Comparison of ENCODE assay signal across 17 mouse cellular contexts in the genomic region with DNA sequence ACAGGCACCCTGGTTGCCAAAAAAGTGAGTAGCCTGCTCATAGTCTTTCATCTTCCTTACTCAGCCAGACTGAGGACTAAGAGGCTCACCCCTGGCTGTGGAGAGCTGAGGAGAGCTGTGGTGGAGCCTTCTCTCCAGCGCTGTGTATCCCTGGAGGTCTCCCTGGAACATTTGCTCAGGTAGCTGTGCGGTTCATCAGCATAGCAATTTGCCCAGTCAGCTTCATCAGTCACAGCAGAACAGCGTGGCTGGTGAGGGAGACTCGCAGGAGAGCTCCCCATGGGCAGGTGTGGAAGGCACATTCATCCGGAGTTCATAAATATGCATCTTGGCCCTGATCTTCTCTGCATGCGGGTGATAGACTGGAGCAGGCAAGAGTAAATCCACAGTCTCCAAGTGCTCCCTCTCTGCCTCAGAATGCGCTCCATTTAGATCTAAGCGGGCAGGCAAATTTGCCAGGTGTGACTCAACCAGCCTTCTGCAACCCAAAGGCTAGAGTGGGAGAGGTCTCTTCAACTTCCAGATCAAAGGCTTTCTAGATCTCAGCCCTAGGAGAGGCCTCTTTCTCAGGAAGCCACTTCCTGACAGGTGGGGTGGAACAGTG.
DNase-seq lines count a peak whose midpoint lies in the region; ATAC-seq lines count a peak whose summit lies in the region.
"Had no signal": no experiment of that assay in that cellular context is flagged by ENCODE, and none has a peak within 500 bp of the region (broad histone marks: within the 10 kb centered on the region; RNA-seq: fewer than 3 reads in every experiment).

No protein-coding gene starts in this region.

- H3K27ac ChIP-seq in midbrain, embryonic 14.5 days (replicated peaks; ENCODE audit: low read depth, low read length) = peak overlapping the region; percentile 14; the same call in 1 of the 2 replicates
- H3K27ac ChIP-seq in midbrain, embryonic 10.5 days (replicated peaks) = no peak overlapping the region
- no peak overlapping the region; the same call in 1 of the 2 replicates for H3K27ac ChIP-seq in hindbrain, embryonic 16.5 days (ENCODE audit: low read depth, low read length)
- no peak overlapping the region for H3K27ac ChIP-seq in liver, embryonic 11.5 days (ENCODE audit: low read depth, low read length)
- H3K27ac ChIP-seq: forebrain, embryonic 12.5 days; limb, embryonic 12.5 days; liver, embryonic 14.5 days had no signal

- H3K9ac ChIP-seq in midbrain, embryonic 14.5 days (replicated peaks; ENCODE audit: low read length) = no peak overlapping the region
- H3K9ac ChIP-seq in hindbrain, embryonic 16.5 days (ENCODE audit: low read depth, low read length) = no peak overlapping the region
- H3K9ac ChIP-seq in liver, embryonic 11.5 days (ENCODE audit: low read depth, low read length) = no peak overlapping the region
- H3K9ac ChIP-seq: forebrain, embryonic 12.5 days; limb, embryonic 12.5 days; liver, embryonic 14.5 days had no signal

- no peaks in the 10 kb centered on the region for H3K36me3 ChIP-seq in midbrain, embryonic 14.5 days (ENCODE audit: control insufficient read depth, insufficient read depth, low read length)
- H3K36me3 ChIP-seq in midbrain, embryonic 10.5 days = no peaks in the 10 kb centered on the region
- H3K36me3 ChIP-seq in hindbrain, embryonic 16.5 days (ENCODE audit: control insufficient read depth, insufficient read depth, low read length) = no peaks in the 10 kb centered on the region
- no peaks in the 10 kb centered on the region for H3K36me3 ChIP-seq in liver, embryonic 11.5 days (ENCODE audit: control insufficient read depth, insufficient read depth, low read length)
- H3K36me3 ChIP-seq: forebrain, embryonic 12.5 days; limb, embryonic 12.5 days had no signal

- H3K4me2 ChIP-seq in midbrain, embryonic 14.5 days (ENCODE audit: low read length) = no peak overlapping the region
- H3K4me2 ChIP-seq in hindbrain, embryonic 16.5 days (ENCODE audit: low read length) = no peak overlapping the region
- no peak overlapping the region for H3K4me2 ChIP-seq in liver, embryonic 11.5 days
- H3K4me2 ChIP-seq: forebrain, embryonic 12.5 days; heart, embryonic 11.5 days; limb, embryonic 12.5 days had no signal

- 30% methylated on average over 8 of the region's 8 CpGs for WGBS in midbrain, embryonic 14.5 days
- 59% methylated on average over 8 of the region's 8 CpGs for WGBS in midbrain, embryonic 10.5 days
- 30% methylated on average over 8 of the region's 8 CpGs for whole genome bisulfite sequencing in hindbrain, embryonic 16.5 days
- WGBS in liver, embryonic 11.5 days = 34% methylated on average over 8 of the region's 8 CpGs

- peaks cover 56% of the 10 kb centered on the region for H3K4me1 ChIP-seq in midbrain, embryonic 14.5 days (ENCODE audit: control insufficient read depth, insufficient read depth, low read length)
- H3K4me1 ChIP-seq in midbrain, embryonic 10.5 days = peaks cover 20% of the 10 kb centered on the region
- H3K4me1 ChIP-seq in hindbrain, embryonic 16.5 days (ENCODE audit: control insufficient read depth, insufficient read depth, low read depth, low read length) = peaks cover 22% of the 10 kb centered on the region
- H3K4me1 ChIP-seq in liver, embryonic 11.5 days (replicated peaks; ENCODE audit: control insufficient read depth, insufficient read depth, low read length) = no peaks in the 10 kb centered on the region
- H3K4me1 ChIP-seq: limb, embryonic 12.5 days had no signal

- no peak overlapping the region for H3K4me3 ChIP-seq in midbrain, embryonic 14.5 days (replicated peaks; ENCODE audit: low read depth, low read length)
- no peak overlapping the region for H3K4me3 ChIP-seq in midbrain, embryonic 10.5 days
- H3K4me3 ChIP-seq in hindbrain, embryonic 16.5 days (ENCODE audit: low read length) = no peak overlapping the region
- H3K4me3 ChIP-seq in liver, embryonic 11.5 days (ENCODE audit: low read depth, low read length) = no peak overlapping the region
- H3K4me3 ChIP-seq: forebrain, embryonic 12.5 days; limb, embryonic 12.5 days had no signal

- no peaks in the 10 kb centered on the region for H3K27me3 ChIP-seq in midbrain, embryonic 14.5 days (ENCODE audit: control insufficient read depth, insufficient read depth, low read length)
- H3K27me3 ChIP-seq in midbrain, embryonic 10.5 days (ENCODE audit: low read depth, poor library complexity, severe bottlenecking) = 0 out of 2 replicates have a peak, but pooled peaks cover 5% of the 10 kb centered on the region
- no peaks in the 10 kb centered on the region for H3K27me3 ChIP-seq in hindbrain, embryonic 16.5 days (replicated peaks; ENCODE audit: control insufficient read depth, insufficient read depth, low read length)
- no peaks in the 10 kb centered on the region for H3K27me3 ChIP-seq in liver, embryonic 11.5 days (replicated peaks; ENCODE audit: control insufficient read depth, insufficient read depth, low read length)

- no peak for DNase-seq in frontal cortex, postnatal 25 days (ENCODE audit: low spot score in 2 of 2)
- DNase-seq in midbrain, embryonic 14.5 days = peak; percentile 47
- no peak for DNase-seq in midbrain, embryonic 10.5 days (ENCODE audit: low spot score)
- DNase-seq in ZHBTc4 (ENCODE audit: low read depth, low spot score) = peak; percentile 2
- DNase-seq in liver, embryonic 11.5 days (ENCODE audit: low spot score) = no peak
- DNase-seq: adrenal gland, postnatal 25 days; B cell, adult 2 months; cerebellum, adult 9-10 months; gastrocnemius, postnatal 36 days; heart, postnatal 14 days; layer of hippocampus, postnatal 36 days had no signal

- H3K9me3 ChIP-seq in midbrain, embryonic 14.5 days (ENCODE audit: control insufficient read depth, low read length) = no peaks in the 10 kb centered on the region
- H3K9me3 ChIP-seq in midbrain, embryonic 10.5 days (replicated peaks) = no peaks in the 10 kb centered on the region
- no peaks in the 10 kb centered on the region for H3K9me3 ChIP-seq in hindbrain, embryonic 16.5 days (ENCODE audit: control insufficient read depth, low read length)
- no peaks in the 10 kb centered on the region for H3K9me3 ChIP-seq in liver, embryonic 11.5 days (ENCODE audit: control insufficient read depth, low read length)
- H3K9me3 ChIP-seq: forebrain, embryonic 12.5 days; limb, embryonic 12.5 days had no signal

- ATAC-seq in frontal cortex, adult (ENCODE audit: low TSS enrichment) = peak; percentile 60
- no peak for ATAC-seq in midbrain, embryonic 14.5 days (ENCODE audit: low FRiP score, low TSS enrichment)
- ATAC-seq in hindbrain, embryonic 16.5 days = peak; percentile 44
- no peak for ATAC-seq in liver, embryonic 11.5 days (replicated peaks; ENCODE audit: low FRiP score)

Comparison
In these comparisons a context has a peak if more than half of its experiments do, and no peak if none do; other contexts are left out.
1. DNase-seq: peak in midbrain, embryonic 14.5 days (single experiment) and ZHBTc4 (single experiment); none in frontal cortex, postnatal 25 days (0 of 2), midbrain, embryonic 10.5 days (single experiment) and liver, embryonic 11.5 days (single experiment).
2. ATAC-seq: peak in frontal cortex, adult (single experiment) and hindbrain, embryonic 16.5 days (single experiment); none in midbrain, embryonic 14.5 days (single experiment) and liver, embryonic 11.5 days (single experiment).